ENCODE assay signal across 15 mouse cellular contexts in genomic region chr4:108601870-108602269, GRCm38 (mm10).
"Had no signal": no experiment of that assay in that cellular context is flagged by ENCODE, and none has a peak within 500 bp of the region (broad histone marks: within the 10 kb centered on the region; RNA-seq: fewer than 3 reads in every experiment).

No protein-coding gene starts in this region.

- H3K4me2 ChIP-seq: neural tube, embryonic 15.5 days; stomach, embryonic 15.5 days had no signal

- H3K4me3 ChIP-seq: neural tube, embryonic 15.5 days; stomach, embryonic 15.5 days had no signal

- DNase-seq: retina, postnatal 1 day; right cerebral cortex, adult 18-20 months; right cerebral cortex, postnatal 14 days; right cerebral cortex, postnatal 25 days; right cerebral cortex, postnatal 4 days; spleen, adult 18-20 months; thymus, adult 18-20 months; thymus, adult 2 months; thymus, postnatal 14 days; thymus, postnatal 25 days; thymus, postnatal 36 days; thymus, postnatal 4 days had no signal

- H3K27me3 ChIP-seq: neural tube, embryonic 15.5 days; stomach, embryonic 15.5 days had no signal

- H3K9me3 ChIP-seq: neural tube, embryonic 15.5 days; stomach, embryonic 15.5 days had no signal

- H3K4me1 ChIP-seq: neural tube, embryonic 15.5 days; stomach, embryonic 15.5 days had no signal

- H3K9ac ChIP-seq: neural tube, embryonic 15.5 days; stomach, embryonic 15.5 days had no signal

- H3K27ac ChIP-seq: neural tube, embryonic 15.5 days; stomach, embryonic 15.5 days; stomach, postnatal 0 days had no signal
